Mouse (Mus musculus) limb, embryonic 13.5 days (tissue): Measurements from ENCODE around the gene Lce1f. TPM values are rescaled to one million over a fixed set of nuclear protein-coding genes. Genes with fewer than 3 reads are reported as not detected.

Experiments used
- ATAC-seq: fragments of 200-750 bp; cut with Nextera tagmentation; 2 replicates; pipeline ENCODE4 v1.8.0; 2017; ENCODE audit warnings: low read depth, moderate number of reproducible peaks, moderate TSS enrichment; ENCODE audit not compliant: low FRiP score
- H3K27ac ChIP-seq: fragments of 300-500 bp; sonication (generic); 2 replicates; pipeline ENCODE4 v1.5.1; 2015; ENCODE audit warnings: inconsistent platforms, mild to moderate bottlenecking, moderate library complexity
- H3K27me3 ChIP-seq: fragments of 300-500 bp; sonication (generic); 2 replicates; pipeline ENCODE4 v1.6.1; 2015; ENCODE audit warnings: mild to moderate bottlenecking, inconsistent platforms
- H3K36me3 ChIP-seq: fragments of 300-500 bp; sonication (generic); 2 replicates; pipeline ENCODE4 v1.6.1; 2015; ENCODE audit warnings: inconsistent platforms, mild to moderate bottlenecking, moderate library complexity
- H3K4me1 ChIP-seq: fragments of 300-500 bp; sonication (generic); 2 replicates; pipeline ENCODE4 v1.6.1; 2015; ENCODE audit warnings: inconsistent platforms
- H3K4me2 ChIP-seq: fragments of 300-500 bp; sonication (generic); replicated peaks from 2 replicates; pipeline ENCODE4 v1.6.1; 2015; ENCODE audit warnings: inconsistent platforms, mild to moderate bottlenecking, moderate library complexity
- H3K4me3 ChIP-seq: fragments of 300-500 bp; sonication (generic); 2 replicates; pipeline ENCODE4 v1.5.1; 2015; ENCODE audit warnings: moderate library complexity, mild to moderate bottlenecking, inconsistent platforms
- H3K9ac ChIP-seq: fragments of 300-500 bp; sonication (generic); 2 replicates; pipeline ENCODE4 v1.6.1; 2015; ENCODE audit warnings: mild to moderate bottlenecking, inconsistent platforms
- H3K9me3 ChIP-seq: fragments of 300-500 bp; sonication (generic); 2 replicates; pipeline ENCODE4 v1.6.1; 2016; ENCODE audit warnings: inconsistent platforms
- polyA plus RNA-seq: library from polyadenylated mRNA; unstranded; fragments of >200 nt; fragmentation: Nextera tagmentation; extraction: Ambion mirVana; gene quantifications from 2 replicates; pipeline ENCODE4 v1.2.1, GENCODE M21; 2015

Gene Lce1f
- polyA plus RNA-seq, 1 experiment from 2014 or later = not detected

- ATAC-seq = no peak
- Histone ChIP-seq H3K36me3 (no peaks in the 10 kb centered on the region), H3K4me1 (no peaks in the 10 kb centered on the region), H3K9ac (no peak within 1 kb of the TSS), H3K27me3 (no peaks in the 10 kb centered on the region), H3K4me3 (no peak within 1 kb of the TSS), H3K9me3 (no peaks in the 10 kb centered on the region), H3K4me2 (no peak within 1 kb of the TSS), H3K27ac (no peak within 1 kb of the TSS)
Measured at GRCm38 (mm10) chr3:92670215-92670614, 49.9 kb downstream of the Lce1f start, which contains the start of gene Lce1a2. TSS of gene Lce1a2 (minus strand) at chr3:92670315.

Other genes starting within 250 kb of the Lce1f start
- 0.49 and 0.67 TPM in 2 replicates for gene Sprr1a, start 234.5 kb downstream of the Lce1f start, polyA plus RNA-seq
- not detected in 2 replicates for gene Sprr4, start 219.9 kb downstream of the Lce1f start, polyA plus RNA-seq
- gene 2310046K23Rik, start 185.8 kb downstream of the Lce1f start, polyA plus RNA-seq = not detected in 2 replicates
- gene Ivl, start 146.6 kb downstream of the Lce1f start, polyA plus RNA-seq = not detected in 2 replicates
- not detected in 2 replicates for gene Smcp, start 131.4 kb downstream of the Lce1f start, polyA plus RNA-seq
- gene 2210017I01Rik, start 112.9 kb downstream of the Lce1f start, polyA plus RNA-seq = not detected in 2 replicates
- gene Lce6a, start 98.7 kb downstream of the Lce1f start, polyA plus RNA-seq = not detected in 2 replicates
- gene Lce1a1, start 72.0 kb downstream of the Lce1f start, polyA plus RNA-seq = not detected in 2 replicates
- not detected in 2 replicates for gene Lce1b, start 63.4 kb downstream of the Lce1f start, polyA plus RNA-seq
- not detected in 2 replicates for gene Lce1a2, start 50.0 kb downstream of the Lce1f start, polyA plus RNA-seq
- gene Lce1c, start 41.1 kb downstream of the Lce1f start, polyA plus RNA-seq = not detected in 2 replicates
- not detected in 2 replicates for gene Lce1d, start 33.1 kb downstream of the Lce1f start, polyA plus RNA-seq
- not detected in 2 replicates for gene Lce1e, start 11.3 kb downstream of the Lce1f start, polyA plus RNA-seq
- gene Gm38119, start 18.7 kb upstream of the Lce1f start, polyA plus RNA-seq = not detected in 2 replicates
- not detected in 2 replicates for gene Lce1g, start 32.0 kb upstream of the Lce1f start, polyA plus RNA-seq
- not detected in 2 replicates for gene Lce1h, start 44.7 kb upstream of the Lce1f start, polyA plus RNA-seq
- gene Lce1i, start 58.5 kb upstream of the Lce1f start, polyA plus RNA-seq = not detected in 2 replicates
- gene Lce1j, start 70.2 kb upstream of the Lce1f start, polyA plus RNA-seq = not detected in 2 replicates
- not detected in 2 replicates for gene Lce1k, start 87.5 kb upstream of the Lce1f start, polyA plus RNA-seq
- not detected in 2 replicates for gene Kprp, start 106.9 kb upstream of the Lce1f start, polyA plus RNA-seq
- not detected in 2 replicates for gene Lce1l, start 130.9 kb upstream of the Lce1f start, polyA plus RNA-seq
- 0.13 TPM in 1 of 2 replicates, not detected in the other for gene 2310050C09Rik, start 149.9 kb upstream of the Lce1f start, polyA plus RNA-seq
- not detected in 2 replicates for gene Lce3a, start 205.9 kb upstream of the Lce1f start, polyA plus RNA-seq
- gene Lce3b, start 212.6 kb upstream of the Lce1f start, polyA plus RNA-seq = not detected in 2 replicates
- 0.28 TPM in 1 of 2 replicates, not detected in the other for gene Lce3c, start 224.1 kb upstream of the Lce1f start, polyA plus RNA-seq
- gene Lce3d, start 237.0 kb upstream of the Lce1f start, polyA plus RNA-seq = not detected in 2 replicates
- gene Lce3e, start 246.7 kb upstream of the Lce1f start, polyA plus RNA-seq = not detected in 2 replicates